Mouse (Mus musculus) intestine, embryonic 15.5 days (tissue): ENCODE data around the gene Pagr1b. TPM values are rescaled to one million over a fixed set of nuclear protein-coding genes. Genes with fewer than 3 reads are reported as not detected.

Source experiments
- ATAC-seq: fragments of 200-750 bp; cut with Nextera tagmentation; 2 replicates; pipeline ENCODE4 v1.8.0; 2017; ENCODE audit warnings: moderate TSS enrichment, moderate library complexity
- H3K27ac ChIP-seq: fragments of 300-500 bp; sonication (generic); 2 replicates; pipeline ENCODE4 v1.5.1; 2015; ENCODE audit warnings: mild to moderate bottlenecking, inconsistent platforms
- H3K27me3 ChIP-seq: fragments of 300-500 bp; sonication (generic); replicated peaks from 2 replicates; pipeline ENCODE4 v1.6.1; 2015; ENCODE audit warnings: inconsistent platforms
- H3K36me3 ChIP-seq: fragments of 300-500 bp; sonication (generic); 2 replicates; pipeline ENCODE4 v1.6.1; 2015; ENCODE audit warnings: inconsistent platforms
- H3K4me1 ChIP-seq: fragments of 300-500 bp; sonication (generic); replicated peaks from 2 replicates; pipeline ENCODE4 v1.6.1; 2015; ENCODE audit warnings: inconsistent platforms
- H3K4me2 ChIP-seq: fragments of 300-500 bp; sonication (generic); replicated peaks from 2 replicates; pipeline ENCODE4 v1.6.1; 2015; ENCODE audit warnings: mild to moderate bottlenecking, inconsistent platforms
- H3K4me3 ChIP-seq: fragments of 300-500 bp; sonication (generic); replicated peaks from 2 replicates; pipeline ENCODE4 v1.5.1; 2015; ENCODE audit warnings: inconsistent platforms
- H3K9ac ChIP-seq: fragments of 300-500 bp; sonication (generic); 2 replicates; pipeline ENCODE4 v1.6.1; 2015; ENCODE audit warnings: inconsistent platforms
- H3K9me3 ChIP-seq: fragments of 300-500 bp; sonication (generic); 2 replicates; pipeline ENCODE4 v1.6.1; 2016; ENCODE audit warnings: inconsistent platforms
- WGBS: fragments of 180-500 bp; shearing (Covaris S2); methylation state at CpG from one replicate; pipeline ENCODE4 v1.1.7; 2015; 5-methylcytosine and 5-hydroxymethylcytosine counted together
- polyA plus RNA-seq: library from polyadenylated mRNA; unstranded; fragments of >200 nt; fragmentation: Nextera tagmentation; extraction: Ambion mirVana; gene quantifications from 2 replicates; pipeline ENCODE4 v1.2.1, GENCODE M21; 2015

Pagr1b gene
- polyA plus RNA-seq, 1 experiment from 2014 or later, result 1.5 TPM

DNA sequence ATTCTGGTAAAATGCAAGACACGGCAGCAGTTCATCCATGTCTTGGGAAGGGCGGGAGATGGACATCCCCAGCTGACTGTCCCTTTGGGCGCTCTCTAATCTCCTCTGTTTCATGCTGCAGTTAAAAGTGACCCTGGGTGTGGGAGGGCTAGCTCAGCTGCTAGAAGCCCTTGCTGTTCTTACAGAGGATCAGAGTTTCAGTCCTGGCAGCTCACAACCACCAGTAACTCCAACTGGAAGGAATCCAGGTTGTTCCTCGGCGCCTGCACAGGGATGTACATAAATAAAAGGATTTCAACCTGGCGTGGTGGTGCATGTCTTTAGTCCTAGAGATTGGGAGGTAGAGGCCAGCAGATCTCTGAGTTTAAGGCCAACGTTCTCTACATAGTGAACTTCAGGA, 33.2 kb downstream of the Pagr1b start:
- no peak for ATAC-seq
- H3K4me3 ChIP-seq, result no peak overlapping the region
- peaks cover 3% of the 10 kb centered on the region; the same call in 1 of the 2 replicates for H3K4me1 ChIP-seq
- no peaks in the 10 kb centered on the region for H3K9me3 ChIP-seq
- no peaks in the 10 kb centered on the region for H3K27me3 ChIP-seq
- H3K4me2 ChIP-seq, result no peak overlapping the region
- H3K36me3 ChIP-seq, result peaks cover 23% of the 10 kb centered on the region
- no peak overlapping the region for H3K27ac ChIP-seq
- H3K9ac ChIP-seq, result no peak overlapping the region
- WGBS, result 77% methylated on average over 7 of the region's 7 CpGs

DNA sequence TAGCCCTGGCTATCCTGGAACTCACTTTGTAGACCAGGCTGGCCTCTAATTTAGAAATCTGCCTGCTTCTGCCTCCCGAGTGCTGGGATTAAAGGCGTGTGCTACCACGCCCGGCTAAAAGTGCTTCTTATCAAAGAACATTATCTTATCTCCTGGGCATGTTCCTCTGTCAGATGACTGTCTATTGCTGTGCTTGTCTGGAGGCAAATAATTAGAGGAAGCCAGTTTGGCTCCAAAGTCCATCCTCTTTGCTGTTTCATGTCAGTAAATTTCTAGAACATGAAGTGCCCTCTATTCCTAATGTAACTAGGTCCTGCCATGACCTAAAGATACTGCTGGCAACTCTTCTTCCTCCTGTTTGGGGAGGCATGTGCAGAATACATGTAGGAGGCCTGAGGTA, 34.2 kb downstream of the Pagr1b start:
- Histone ChIP-seq H3K36me3 (peaks cover 26% of the 10 kb centered on the region), H3K9me3 (no peaks in the 10 kb centered on the region), H3K4me3 (no peak overlapping the region), H3K9ac (no peak overlapping the region), H3K27me3 (no peaks in the 10 kb centered on the region), H3K27ac (no peak overlapping the region), H3K4me1 (peaks cover 3% of the 10 kb centered on the region; the same call in 1 of the 2 replicates), H3K4me2 (0 out of 2 replicates have a peak overlapping the region, but pooled peaks have one; percentile 10)
- WGBS, result 68% methylated on average over 4 of the region's 4 CpGs
- ATAC-seq, result no peak

DNA sequence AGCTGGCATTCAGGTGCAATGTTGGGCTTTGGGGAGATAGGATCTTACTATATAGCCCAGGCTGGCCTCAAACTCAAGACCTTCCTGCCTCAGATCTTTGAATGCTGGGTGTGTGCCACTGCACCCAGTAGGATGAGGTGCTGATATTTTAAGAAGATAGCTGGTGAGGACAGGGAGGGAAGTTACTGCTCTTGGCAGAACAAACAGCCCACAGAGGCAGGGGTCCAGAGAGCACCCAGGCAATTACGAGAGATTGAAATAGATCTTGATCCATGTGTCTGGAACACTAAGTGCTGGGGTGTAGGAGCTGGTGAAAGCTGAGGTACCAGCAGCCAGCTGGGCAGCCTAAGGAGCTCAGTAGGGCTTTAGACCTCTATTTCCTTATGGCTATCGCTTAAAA, 34.7 kb downstream of the Pagr1b start:
- Histone ChIP-seq H3K27me3 (no peaks in the 10 kb centered on the region), H3K4me2 (no peak overlapping the region), H3K9me3 (no peaks in the 10 kb centered on the region), H3K36me3 (peaks cover 26% of the 10 kb centered on the region), H3K4me1 (peaks cover 3% of the 10 kb centered on the region; the same call in 1 of the 2 replicates), H3K9ac (no peak overlapping the region), H3K4me3 (no peak overlapping the region), H3K27ac (no peak overlapping the region)
- 93% methylated on average over 2 of the region's 2 CpGs for WGBS
- no peak for ATAC-seq

DNA sequence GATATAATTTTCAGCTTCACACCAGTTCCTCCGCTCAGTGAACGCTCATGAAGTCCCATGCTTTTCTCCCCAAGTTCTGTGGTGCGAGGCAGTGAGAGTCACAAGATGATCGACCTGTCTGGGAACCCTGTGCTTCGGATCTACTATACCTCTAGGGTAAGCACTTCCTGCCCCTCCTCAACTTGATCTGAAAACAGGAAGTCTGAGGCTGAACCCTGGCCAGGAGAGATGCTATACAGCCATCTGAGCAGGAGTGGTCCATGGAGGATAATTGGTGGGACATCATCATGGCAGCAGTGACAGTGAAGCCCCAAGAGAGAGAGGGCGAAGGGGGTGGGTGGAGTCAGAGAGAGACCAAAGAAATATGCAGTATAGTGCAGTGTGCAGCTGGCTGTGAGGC, 37.4 kb downstream of the Pagr1b start:
- H3K4me1 ChIP-seq, result peaks cover 8% of the 10 kb centered on the region
- H3K4me3 ChIP-seq, result no peak overlapping the region
- no peak overlapping the region for H3K9ac ChIP-seq
- 92% methylated on average over 6 of the region's 6 CpGs for WGBS
- no peak for ATAC-seq
- H3K4me2 ChIP-seq, result no peak overlapping the region
- no peaks in the 10 kb centered on the region for H3K9me3 ChIP-seq
- no peak overlapping the region for H3K27ac ChIP-seq
- no peaks in the 10 kb centered on the region for H3K27me3 ChIP-seq
- H3K36me3 ChIP-seq, result peaks cover 26% of the 10 kb centered on the region

DNA sequence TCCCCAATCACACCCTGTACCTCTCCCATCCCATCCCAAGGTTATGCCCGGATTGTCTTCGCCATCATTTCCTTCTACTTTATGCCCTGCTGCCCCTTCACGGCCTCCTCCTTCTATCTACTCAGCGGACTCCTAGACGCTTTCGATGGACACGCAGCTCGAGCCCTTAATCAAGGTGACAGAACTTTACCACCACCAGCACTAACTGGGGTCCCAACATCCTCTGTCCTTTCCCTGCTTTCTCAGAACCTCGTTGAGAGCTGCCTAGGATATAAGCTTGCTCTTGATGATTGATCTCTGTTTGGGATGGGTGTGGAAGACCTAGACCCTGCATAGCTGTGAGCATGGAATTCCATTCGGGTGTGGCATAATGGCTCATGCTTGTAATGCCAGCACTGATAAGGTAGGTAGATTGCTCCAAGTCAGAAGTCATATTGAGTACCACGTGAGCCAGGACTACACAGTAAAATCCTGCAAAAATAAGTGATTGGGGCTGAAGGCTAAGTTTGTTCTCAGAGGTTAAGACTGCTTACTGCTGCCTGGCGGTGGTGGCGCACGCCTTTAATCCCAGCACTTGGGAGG, 39.3 kb downstream of the Pagr1b start:
- peak overlapping the region; percentile 72 for H3K4me2 ChIP-seq
- H3K9me3 ChIP-seq, result no peaks in the 10 kb centered on the region
- peaks cover 6% of the 10 kb centered on the region for H3K4me1 ChIP-seq
- peak overlapping the region; percentile 89 for H3K9ac ChIP-seq
- H3K27me3 ChIP-seq, result no peaks in the 10 kb centered on the region
- H3K36me3 ChIP-seq, result peaks cover 26% of the 10 kb centered on the region
- ATAC-seq, result peak; percentile 67
- WGBS, result 20% methylated on average over 14 of the region's 14 CpGs
- peak overlapping the region; percentile 96 for H3K27ac ChIP-seq
- H3K4me3 ChIP-seq, result peak overlapping the region; percentile 73

DNA sequence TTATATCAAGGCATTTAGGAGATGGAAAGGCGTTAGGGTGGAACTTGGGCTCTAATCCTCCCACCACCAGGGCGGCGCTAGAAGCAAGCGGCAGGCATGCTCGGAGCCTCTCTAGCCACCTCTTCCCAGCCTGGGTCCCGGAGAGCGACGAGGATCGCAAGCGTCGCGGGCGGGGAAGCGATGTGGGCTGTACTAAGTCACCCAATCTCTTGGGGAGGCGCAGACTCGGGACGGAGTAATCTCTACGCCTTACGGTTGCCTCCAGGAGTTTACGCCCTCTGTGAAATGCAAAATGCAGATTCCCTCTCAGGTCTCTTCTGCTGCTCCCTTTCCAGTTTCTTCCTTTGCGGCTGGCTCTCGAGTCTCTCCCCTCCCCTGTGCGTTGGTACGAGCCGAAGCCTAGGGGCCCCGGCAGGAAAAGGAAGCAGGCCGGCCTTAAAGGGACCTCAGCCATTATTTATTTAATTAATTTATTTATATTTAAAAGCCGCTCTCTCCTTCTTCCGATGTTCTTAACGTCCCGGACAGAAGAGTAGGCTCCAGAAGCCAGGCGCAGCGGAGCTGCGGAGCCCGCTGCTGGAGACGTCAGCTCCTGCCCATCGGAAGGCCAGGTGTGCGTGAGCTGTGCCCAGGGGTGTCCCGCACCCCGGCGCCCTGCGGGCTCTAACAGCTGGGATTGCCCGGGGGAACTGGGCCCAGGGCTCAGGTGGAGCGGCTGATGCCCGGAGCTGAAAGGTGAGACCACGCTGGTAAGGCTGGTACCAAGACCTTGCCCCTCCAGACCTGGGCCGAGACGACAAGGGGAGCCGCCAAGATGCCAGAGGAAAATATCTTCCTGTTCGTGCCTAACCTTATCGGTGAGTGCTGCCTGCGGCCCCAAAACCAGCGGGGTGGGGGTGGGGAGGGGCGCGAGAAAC, 40.1 kb downstream of the Pagr1b start, which contains the start of gene Cdiptos:
Cdiptos (minus strand) TSS at position 149 of the 917 bp plus-strand sequence.
- Histone ChIP-seq H3K4me1 (peaks cover 6% of the 10 kb centered on the region), H3K36me3 (peaks cover 21% of the 10 kb centered on the region), H3K9me3 (no peaks in the 10 kb centered on the region), H3K27me3 (no peaks in the 10 kb centered on the region), H3K9ac (peak within 1 kb of the TSS; percentile 89), H3K27ac (peak within 1 kb of the TSS; percentile 96), H3K4me2 (peak within 1 kb of the TSS; percentile 72), H3K4me3 (peak within 1 kb of the TSS; percentile 73)
- under 1% methylated on average over 55 of the region's 55 CpGs for WGBS
- ATAC-seq, result peak; percentile 94

DNA sequence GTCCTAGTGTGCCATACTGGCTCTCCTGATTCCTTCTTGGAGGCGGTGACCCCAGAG, 40.6 kb downstream of the Pagr1b start, which contains the start of gene Cdipt:
Cdipt (plus strand) TSS at position 22 of the 57 bp plus-strand sequence.
- H3K27ac ChIP-seq, result peak within 1 kb of the TSS; percentile 96
- WGBS, result 5% methylated on average over 1 of the region's 1 CpGs
- H3K27me3 ChIP-seq, result no peaks in the 10 kb centered on the region
- peaks cover 18% of the 10 kb centered on the region for H3K36me3 ChIP-seq
- no peak for ATAC-seq
- H3K4me1 ChIP-seq, result peaks cover 6% of the 10 kb centered on the region
- H3K4me2 ChIP-seq, result peak within 1 kb of the TSS; percentile 72
- peak within 1 kb of the TSS; percentile 73 for H3K4me3 ChIP-seq
- no peaks in the 10 kb centered on the region for H3K9me3 ChIP-seq
- H3K9ac ChIP-seq, result peak within 1 kb of the TSS; percentile 89

DNA sequence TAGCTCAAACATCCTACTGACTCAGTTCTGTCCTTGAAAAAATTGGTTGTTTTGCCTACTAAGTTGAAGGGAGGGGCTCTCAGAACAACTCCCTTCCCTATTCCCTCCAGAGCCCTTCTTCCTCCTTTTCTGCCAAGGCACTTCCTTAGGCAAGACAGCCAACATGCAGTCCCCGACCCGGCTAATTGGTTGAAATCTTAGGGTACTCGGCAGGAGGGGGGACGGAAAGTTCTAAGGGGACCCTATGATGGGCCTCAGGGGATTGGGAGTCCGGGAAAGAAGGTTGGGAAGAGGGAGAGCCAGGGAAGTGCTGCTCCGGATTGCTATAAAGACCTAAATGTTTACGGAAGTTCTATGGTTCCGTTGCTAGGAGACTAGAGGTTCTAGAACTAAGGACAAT, 40.8 kb downstream of the Pagr1b start:
- Histone ChIP-seq H3K27me3 (no peaks in the 10 kb centered on the region), H3K4me2 (peak overlapping the region; percentile 72), H3K9ac (0 out of 2 replicates have a peak overlapping the region, but pooled peaks have one; percentile 89), H3K27ac (peak overlapping the region; percentile 96; the same call in 1 of the 2 replicates), H3K4me3 (peak overlapping the region; percentile 73), H3K36me3 (peaks cover 18% of the 10 kb centered on the region), H3K9me3 (no peaks in the 10 kb centered on the region), H3K4me1 (peaks cover 6% of the 10 kb centered on the region)
- WGBS, result 14% methylated on average over 8 of the region's 8 CpGs
- ATAC-seq, result peak; percentile 21; the same call in 1 of the 2 replicates

DNA sequence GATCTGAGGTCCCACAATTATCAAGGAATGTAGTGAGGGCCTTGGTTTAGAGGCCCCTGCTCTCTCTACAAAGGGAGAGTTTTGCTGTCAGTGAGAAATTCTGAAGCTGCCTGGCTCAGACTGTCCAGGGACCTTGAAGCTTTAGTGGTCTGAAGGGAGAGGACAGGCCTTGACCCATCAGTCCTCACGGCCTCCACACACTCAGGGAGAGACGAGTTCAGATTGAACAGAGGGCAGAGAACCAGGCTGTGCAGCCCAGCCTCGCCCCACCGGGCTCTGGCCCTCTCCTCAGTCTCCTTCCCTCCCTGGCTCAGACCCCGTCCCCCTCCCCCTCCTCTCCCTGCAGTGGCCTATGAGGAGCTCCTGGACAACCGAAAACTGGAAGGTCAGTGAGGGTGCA, 48.9 kb downstream of the Pagr1b start:
- no peak overlapping the region for H3K9ac ChIP-seq
- no peaks in the 10 kb centered on the region for H3K9me3 ChIP-seq
- ATAC-seq, result no peak
- H3K4me2 ChIP-seq, result no peak overlapping the region
- H3K27me3 ChIP-seq, result peaks cover 6% of the 10 kb centered on the region
- 63% methylated on average over 6 of the region's 6 CpGs for WGBS
- H3K27ac ChIP-seq, result no peak overlapping the region
- H3K4me1 ChIP-seq, result no peaks in the 10 kb centered on the region
- H3K36me3 ChIP-seq, result no peaks in the 10 kb centered on the region
- H3K4me3 ChIP-seq, result no peak overlapping the region

DNA sequence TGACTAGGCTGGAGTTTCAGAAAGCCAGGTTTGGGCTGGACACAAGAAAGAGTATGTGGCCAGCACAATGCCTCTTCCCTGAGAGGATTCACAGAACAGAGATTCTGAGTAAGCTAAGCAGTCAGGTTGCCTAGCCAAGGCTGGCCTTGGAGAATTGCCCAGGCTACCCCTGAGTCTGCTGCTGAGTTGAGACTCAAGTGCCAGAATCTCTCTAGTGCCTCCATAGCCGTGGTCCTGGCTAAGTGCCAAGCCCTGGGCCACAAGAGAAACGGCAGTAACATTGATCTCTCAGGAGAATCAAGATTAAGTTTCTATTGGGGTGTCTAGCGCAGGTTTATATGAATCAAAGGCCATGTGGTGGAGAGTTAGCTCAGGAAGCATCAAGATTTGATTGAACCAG, 50.7 kb downstream of the Pagr1b start:
- no peaks in the 10 kb centered on the region for H3K9me3 ChIP-seq
- H3K27me3 ChIP-seq, result peaks cover 6% of the 10 kb centered on the region
- H3K4me3 ChIP-seq, result no peak overlapping the region
- WGBS, result 51% methylated on average over 3 of the region's 3 CpGs
- no peak overlapping the region for H3K27ac ChIP-seq
- H3K4me2 ChIP-seq, result no peak overlapping the region
- ATAC-seq, result no peak
- H3K9ac ChIP-seq, result no peak overlapping the region
- H3K4me1 ChIP-seq, result no peaks in the 10 kb centered on the region
- no peaks in the 10 kb centered on the region for H3K36me3 ChIP-seq

DNA sequence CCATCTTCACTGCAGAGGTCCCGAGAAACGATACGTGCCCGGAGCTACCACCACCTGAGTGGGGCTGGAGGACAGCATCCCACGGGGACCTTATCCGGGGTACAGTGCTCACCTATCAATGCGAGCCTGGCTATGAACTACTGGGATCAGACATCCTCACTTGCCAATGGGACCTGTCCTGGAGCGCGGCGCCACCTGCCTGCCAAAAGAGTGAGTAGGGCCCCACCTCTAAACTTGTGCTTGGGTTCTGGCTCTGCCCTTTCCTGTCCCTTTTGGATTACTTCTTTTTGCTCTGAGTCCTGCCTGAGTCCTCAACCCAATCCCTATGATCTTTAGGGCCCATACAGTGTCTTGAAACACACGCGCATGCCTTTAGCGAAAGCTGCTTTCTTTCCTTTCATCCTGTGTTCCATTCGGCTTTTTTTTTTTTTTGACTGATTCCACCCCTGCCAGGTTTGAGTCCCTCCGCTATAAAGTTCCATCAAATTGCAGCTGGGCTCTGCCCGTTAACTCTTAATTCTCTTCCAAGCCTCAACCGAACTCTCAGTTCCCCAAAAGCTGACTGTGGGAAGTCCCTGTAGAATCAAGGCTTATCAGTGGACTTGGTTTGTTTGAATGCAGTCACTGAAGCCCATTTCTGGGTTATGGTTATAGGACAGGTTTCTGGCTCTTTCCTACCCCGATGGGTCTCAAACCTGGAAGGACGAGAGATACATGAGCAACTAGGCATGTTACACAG, 52.6 kb downstream of the Pagr1b start:
- no peaks in the 10 kb centered on the region for H3K9me3 ChIP-seq
- ATAC-seq, result peak; percentile 45; the same call in 1 of the 2 replicates
- H3K4me2 ChIP-seq, result no peak overlapping the region; the same call in 1 of the 2 replicates

DNA sequence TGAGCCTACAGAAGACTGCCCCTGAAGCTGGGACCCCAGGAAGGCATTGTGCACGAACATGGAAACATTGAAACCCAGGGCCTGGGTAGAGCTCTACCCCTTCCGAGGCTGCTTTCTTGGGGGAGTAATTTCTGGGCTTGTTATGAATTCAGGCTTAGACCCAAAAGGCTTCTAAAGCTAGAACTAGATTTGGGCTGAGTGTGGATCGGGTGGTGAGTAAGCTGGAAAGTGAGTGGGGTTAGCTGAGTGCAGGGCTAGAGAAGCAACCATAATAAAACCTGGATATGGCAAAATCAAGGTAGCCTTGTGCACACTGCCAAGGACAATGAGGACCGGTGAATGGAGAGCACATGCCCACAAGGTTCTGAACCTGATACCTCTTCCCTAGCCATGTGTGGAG, 54.3 kb downstream of the Pagr1b start:
- Histone ChIP-seq H3K36me3 (no peaks in the 10 kb centered on the region), H3K4me3 (no peak overlapping the region), H3K4me2 (no peak overlapping the region), H3K9me3 (no peaks in the 10 kb centered on the region), H3K9ac (no peak overlapping the region), H3K27ac (no peak overlapping the region), H3K27me3 (peaks cover 6% of the 10 kb centered on the region), H3K4me1 (no peaks in the 10 kb centered on the region)
- no peak for ATAC-seq
- 88% methylated on average over 4 of the region's 4 CpGs for WGBS

More for the DNA sequence above, 52.6 kb downstream of the Pagr1b start:
- H3K9ac ChIP-seq, result no peak overlapping the region
- no peak overlapping the region for H3K4me3 ChIP-seq
- H3K27ac ChIP-seq, result no peak overlapping the region
- peaks cover 6% of the 10 kb centered on the region for H3K27me3 ChIP-seq
- 31% methylated on average over 19 of the region's 19 CpGs for WGBS
- no peaks in the 10 kb centered on the region for H3K36me3 ChIP-seq
- H3K4me1 ChIP-seq, result no peaks in the 10 kb centered on the region
